Mouse (Mus musculus) liver, embryonic 16.5 days (tissue): ENCODE results near the gene Hip1r. TPM values are rescaled to one million over a fixed set of nuclear protein-coding genes. Genes with fewer than 3 reads are reported as not detected.

Experiments used
- ATAC-seq: fragments of 200-750 bp; cut with Nextera tagmentation; 2 replicates; pipeline ENCODE4 v1.8.0; 2017; ENCODE audit warnings: low read depth, mild to moderate bottlenecking, moderate number of reproducible peaks, moderate library complexity
- H3K27ac ChIP-seq: fragments of 300-500 bp; sonication (generic); 2 replicates; pipeline ENCODE4 v1.5.1; 2014; ENCODE audit warnings: mild to moderate bottlenecking, low read length
- H3K27me3 ChIP-seq: fragments of 300-500 bp; sonication (generic); 2 replicates; pipeline ENCODE4 v1.6.1; 2014; ENCODE audit warnings: low read depth, low read length, mixed read lengths; ENCODE audit not compliant: control insufficient read depth, insufficient read depth
- H3K36me3 ChIP-seq: fragments of 300-500 bp; sonication (generic); 2 replicates; pipeline ENCODE4 v1.6.1; 2014; ENCODE audit warnings: mild to moderate bottlenecking; ENCODE audit not compliant: control insufficient read depth, insufficient read depth
- H3K4me1 ChIP-seq: fragments of 300-500 bp; sonication (generic); 2 replicates; pipeline ENCODE4 v1.6.1; 2014; ENCODE audit warnings: low read depth, low read length, mixed read lengths; ENCODE audit not compliant: control insufficient read depth
- H3K4me2 ChIP-seq: fragments of 300-500 bp; sonication (generic); 2 replicates; pipeline ENCODE4 v1.6.1; 2014; ENCODE audit warnings: low read depth, low read length, mixed read lengths
- H3K4me3 ChIP-seq: fragments of 300-500 bp; sonication (generic); 2 replicates; pipeline ENCODE4 v1.5.1; 2014; ENCODE audit warnings: low read depth, mild to moderate bottlenecking, low read length
- H3K9ac ChIP-seq: fragments of 300-500 bp; sonication (generic); 2 replicates; pipeline ENCODE4 v1.6.1; 2014; ENCODE audit warnings: low read depth, low read length
- H3K9me3 ChIP-seq: fragments of 300-500 bp; sonication (generic); replicated peaks from 2 replicates; pipeline ENCODE4 v1.6.1; 2016; ENCODE audit warnings: low read length; ENCODE audit not compliant: control insufficient read depth
- WGBS: fragments of 180-500 bp; shearing (Covaris S2); extraction: QIAGEN DNeasy Blood & Tissue Kit; methylation state at CpG from one replicate; pipeline ENCODE4 v1.1.7; 2014; ENCODE audit not compliant: insufficient replicate concordance; 5-methylcytosine and 5-hydroxymethylcytosine counted together
- polyA plus RNA-seq: library from polyadenylated mRNA; unstranded; fragments of >200 nt; fragmentation: Nextera tagmentation; extraction: Ambion mirVana; gene quantifications from 2 replicates; pipeline ENCODE4 v1.2.1, GENCODE M21; 2015

Hip1r gene
- polyA plus RNA-seq, 1 experiment from 2014 or later: 16.3 TPM

DNA sequence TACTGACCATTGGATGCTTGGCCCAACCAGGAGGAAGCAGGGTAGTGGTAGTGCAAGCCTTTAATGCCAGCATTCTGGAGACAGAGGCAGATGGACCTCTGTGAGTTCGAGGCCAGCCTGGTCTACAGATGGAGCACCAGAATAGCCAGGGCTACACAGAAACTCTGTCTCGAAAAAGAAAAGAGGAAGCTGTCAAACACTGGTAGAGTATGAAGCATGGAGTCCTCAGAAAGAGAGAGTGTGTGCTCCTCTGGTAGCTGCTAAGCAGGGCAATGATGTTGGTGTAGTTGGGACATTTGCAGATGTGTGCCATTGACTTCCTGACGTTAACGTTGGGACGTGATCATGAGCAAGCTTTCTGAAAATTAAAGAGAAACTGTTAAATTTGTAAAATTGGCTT, 34.9 kb upstream of the Hip1r start:
- H3K27me3 ChIP-seq: no peaks in the 10 kb centered on the region
- no peak for ATAC-seq
- 37% methylated on average over 5 of the region's 5 CpGs for WGBS

DNA sequence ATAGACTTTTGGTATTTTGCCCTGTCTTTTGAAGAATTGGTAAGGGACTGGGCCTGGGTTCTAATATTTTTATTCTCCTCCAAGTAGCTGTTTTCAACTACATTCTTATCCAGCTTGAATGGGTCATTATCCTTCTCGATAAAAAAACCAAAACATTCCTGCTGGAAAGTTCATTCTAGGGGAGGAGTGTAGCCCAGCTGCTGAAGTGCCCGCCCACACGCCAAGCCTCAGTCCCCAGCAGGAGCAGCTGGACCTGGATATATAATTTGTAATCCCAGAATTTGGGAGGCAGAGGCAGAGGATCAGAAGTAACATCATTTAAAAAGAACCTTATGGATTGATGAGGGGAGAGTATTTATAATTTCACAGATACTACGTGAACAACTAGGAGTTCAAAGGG, 26.9 kb upstream of the Hip1r start:
- no peaks in the 10 kb centered on the region for H3K36me3 ChIP-seq
- no peak overlapping the region for H3K4me3 ChIP-seq
- ATAC-seq: no peak
- no peak overlapping the region for H3K4me2 ChIP-seq
- no peaks in the 10 kb centered on the region for H3K9me3 ChIP-seq
- 76% methylated on average over 4 of the region's 4 CpGs for WGBS
- no peak overlapping the region for H3K9ac ChIP-seq
- no peaks in the 10 kb centered on the region for H3K27me3 ChIP-seq
- H3K27ac ChIP-seq: no peak overlapping the region
- H3K4me1 ChIP-seq: no peaks in the 10 kb centered on the region; the same call in 1 of the 2 replicates

More for the DNA sequence above, 34.9 kb upstream of the Hip1r start:
- Histone ChIP-seq H3K4me2 (no peak overlapping the region), H3K9ac (no peak overlapping the region), H3K4me1 (peaks cover 6% of the 10 kb centered on the region), H3K9me3 (no peaks in the 10 kb centered on the region), H3K36me3 (no peaks in the 10 kb centered on the region), H3K27ac (no peak overlapping the region), H3K4me3 (no peak overlapping the region)

DNA sequence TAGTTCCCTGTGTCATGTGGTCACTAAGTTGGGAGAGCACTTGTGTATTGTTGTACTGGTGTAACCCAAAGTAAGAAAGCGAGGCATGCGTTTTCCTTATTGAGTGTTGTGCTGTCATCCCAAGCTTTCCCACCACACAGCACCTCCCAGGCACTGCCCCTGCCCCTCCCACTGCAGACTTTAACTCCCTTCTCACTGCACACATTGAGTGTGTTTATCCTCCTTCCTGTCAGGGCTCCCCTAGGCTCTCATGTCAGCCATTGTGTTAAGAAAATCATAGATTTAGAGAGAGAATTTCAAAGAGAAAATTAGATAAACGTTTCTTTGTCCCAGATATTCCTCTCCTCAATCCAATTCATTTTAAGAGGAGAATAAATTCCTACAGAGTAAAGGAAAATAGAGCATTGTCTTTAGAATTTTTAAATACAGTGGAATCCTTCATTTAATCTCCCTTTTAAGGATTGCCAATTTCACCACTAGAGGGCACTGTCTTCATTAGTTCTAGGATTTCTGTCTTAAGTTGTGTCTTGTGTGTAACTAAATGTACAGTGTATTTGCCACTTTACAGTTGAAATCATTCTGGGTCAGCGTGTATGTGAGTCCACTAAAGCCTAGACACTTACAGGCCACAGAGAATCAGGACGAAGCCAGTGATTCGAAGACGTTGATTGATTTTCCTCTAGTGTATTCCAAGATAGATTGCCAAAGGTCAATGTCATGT, 26.2 kb upstream of the Hip1r start:
- no peak overlapping the region for H3K4me2 ChIP-seq
- H3K36me3 ChIP-seq: no peaks in the 10 kb centered on the region
- H3K9me3 ChIP-seq: no peaks in the 10 kb centered on the region
- no peaks in the 10 kb centered on the region for H3K27me3 ChIP-seq
- no peaks in the 10 kb centered on the region; the same call in 1 of the 2 replicates for H3K4me1 ChIP-seq
- no peak overlapping the region for H3K9ac ChIP-seq
- no peak overlapping the region for H3K4me3 ChIP-seq
- no peak overlapping the region for H3K27ac ChIP-seq
- ATAC-seq: no peak
- 48% methylated on average over 7 of the region's 7 CpGs for WGBS

DNA sequence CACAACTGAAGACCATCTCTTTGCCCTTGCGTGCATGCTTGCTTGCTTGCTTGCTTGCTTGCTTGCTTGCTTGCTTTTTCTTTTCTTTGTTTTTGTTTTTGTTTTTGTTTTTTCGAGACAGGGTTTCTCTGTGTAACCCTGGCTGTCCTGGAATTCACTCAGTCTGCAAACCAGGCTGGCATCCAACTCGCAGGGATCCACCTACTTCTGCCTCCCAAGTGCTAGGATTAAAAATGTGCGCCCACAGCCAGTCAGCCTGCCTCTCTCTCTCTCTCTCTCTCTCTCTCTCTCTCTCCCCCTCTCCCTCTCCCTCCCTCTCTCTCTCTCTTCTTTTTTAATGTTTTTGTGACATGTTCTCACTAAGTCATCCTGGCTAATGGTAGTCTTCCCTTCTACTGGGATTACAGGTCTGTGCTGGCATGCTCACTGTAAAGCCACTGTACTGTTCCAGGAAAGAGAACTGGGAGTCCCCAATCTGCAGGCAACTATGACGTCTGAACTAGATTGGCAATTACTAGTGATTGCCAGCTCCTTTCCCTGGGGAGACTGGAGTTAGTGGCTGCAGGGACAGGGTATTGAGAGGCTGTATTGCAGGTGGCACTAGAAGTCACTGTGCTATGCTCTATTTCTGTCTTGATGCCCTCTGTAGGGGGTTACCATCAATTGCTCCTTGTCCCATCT, 20.9 kb upstream of the Hip1r start:
- H3K36me3 ChIP-seq: no peaks in the 10 kb centered on the region

DNA sequence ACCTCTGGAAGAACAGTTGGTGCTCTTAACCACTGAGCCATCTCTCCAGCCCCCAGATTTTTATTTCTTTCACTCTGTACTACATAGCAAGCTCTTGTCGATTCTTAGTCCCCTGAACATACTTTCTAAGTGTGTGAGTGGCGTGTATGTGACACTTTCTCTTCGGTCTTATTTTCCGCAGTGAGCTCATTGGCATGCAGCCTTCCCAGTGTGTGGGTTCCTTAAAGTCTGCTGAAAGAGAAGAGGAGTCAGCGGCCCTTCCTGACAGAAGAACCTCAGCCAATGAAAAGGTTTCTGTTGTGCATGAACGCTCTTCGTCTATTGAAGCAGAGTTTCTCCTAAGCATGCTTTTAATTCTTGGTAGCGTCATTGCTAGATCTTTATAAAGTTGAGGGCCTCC, 16.2 kb upstream of the Hip1r start:
- no peak for ATAC-seq
- no peak overlapping the region for H3K4me3 ChIP-seq
- no peaks in the 10 kb centered on the region for H3K27me3 ChIP-seq
- H3K27ac ChIP-seq: no peak overlapping the region
- H3K4me1 ChIP-seq: no peaks in the 10 kb centered on the region; the same call in 1 of the 2 replicates
- no peak overlapping the region for H3K9ac ChIP-seq
- WGBS: 76% methylated on average over 8 of the region's 8 CpGs
- H3K36me3 ChIP-seq: no peaks in the 10 kb centered on the region
- H3K4me2 ChIP-seq: no peak overlapping the region
- no peaks in the 10 kb centered on the region for H3K9me3 ChIP-seq

More for the DNA sequence above, 20.9 kb upstream of the Hip1r start:
- WGBS: 58% methylated on average over 5 of the region's 5 CpGs
- no peak overlapping the region for H3K9ac ChIP-seq
- no peak overlapping the region for H3K27ac ChIP-seq
- H3K9me3 ChIP-seq: no peaks in the 10 kb centered on the region
- ATAC-seq: no peak
- H3K4me3 ChIP-seq: no peak overlapping the region
- no peak overlapping the region for H3K4me2 ChIP-seq
- H3K27me3 ChIP-seq: no peaks in the 10 kb centered on the region
- H3K4me1 ChIP-seq: no peaks in the 10 kb centered on the region; the same call in none of the 2 replicates

- no peak overlapping the region for H3K4me2 ChIP-seq
- H3K4me1 ChIP-seq: no peaks in the 10 kb centered on the region; the same call in 1 of the 2 replicates
- no peak overlapping the region for H3K4me3 ChIP-seq
- H3K9ac ChIP-seq: no peak overlapping the region
- no peak overlapping the region for H3K27ac ChIP-seq
- no peak for ATAC-seq
- no peaks in the 10 kb centered on the region for H3K36me3 ChIP-seq
- 68% methylated on average over 3 of the region's 3 CpGs for WGBS
- no peaks in the 10 kb centered on the region for H3K27me3 ChIP-seq
- no peaks in the 10 kb centered on the region for H3K9me3 ChIP-seq
These were observed 14.4 kb upstream of the Hip1r start for GRCm38 (mm10) chr5:123959018-123959417.

DNA sequence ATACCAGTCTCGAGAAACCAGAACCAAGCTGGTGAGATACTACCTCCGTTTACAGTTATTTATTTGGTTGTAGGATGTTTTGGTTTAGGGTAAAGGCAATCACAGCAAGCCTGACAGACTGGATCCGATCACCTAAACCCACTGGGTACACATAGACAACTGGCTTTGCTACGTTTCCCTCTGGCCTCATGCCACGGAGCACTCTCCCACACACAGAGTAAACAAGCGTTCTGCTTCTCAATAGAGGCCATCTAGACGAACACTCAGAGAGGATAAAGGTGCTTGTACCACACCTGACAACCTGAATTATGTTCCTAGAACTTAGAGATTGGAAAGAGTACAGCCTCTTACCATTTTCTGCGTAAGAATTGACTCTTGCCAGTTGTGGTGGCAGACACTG, 13.3 kb upstream of the Hip1r start:
- no peak overlapping the region for H3K4me3 ChIP-seq
- no peaks in the 10 kb centered on the region for H3K27me3 ChIP-seq
- 57% methylated on average over 8 of the region's 8 CpGs for WGBS
- no peaks in the 10 kb centered on the region for H3K36me3 ChIP-seq
- H3K4me2 ChIP-seq: no peak overlapping the region
- H3K9ac ChIP-seq: no peak overlapping the region
- H3K27ac ChIP-seq: no peak overlapping the region
- H3K9me3 ChIP-seq: no peaks in the 10 kb centered on the region
- peaks cover 4% of the 10 kb centered on the region; the same call in 1 of the 2 replicates for H3K4me1 ChIP-seq
- peak; percentile 61; the same call in 1 of the 2 replicates for ATAC-seq

DNA sequence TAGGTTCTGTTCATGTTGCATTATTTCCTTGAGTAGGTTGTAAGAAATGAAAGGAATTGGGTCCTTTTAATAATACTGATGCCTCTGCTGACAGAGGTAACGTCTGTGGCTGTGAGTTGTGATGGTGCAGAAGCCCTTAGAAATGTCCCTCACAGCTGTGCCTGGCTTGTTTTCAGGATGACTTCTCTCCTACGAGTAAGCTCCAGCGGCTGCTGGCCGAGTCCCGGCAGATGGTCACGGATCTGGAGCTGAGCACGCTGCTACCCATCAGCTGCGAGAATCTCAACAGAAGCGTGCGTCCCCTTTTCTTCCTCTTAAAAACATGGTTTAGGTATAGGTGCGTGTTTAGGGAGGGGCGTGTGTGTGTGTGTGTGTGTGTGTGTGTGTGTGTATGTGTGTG, 12.4 kb upstream of the Hip1r start:
- Histone ChIP-seq H3K4me3 (no peak overlapping the region), H3K27ac (no peak overlapping the region), H3K4me2 (no peak overlapping the region), H3K4me1 (peaks cover 6% of the 10 kb centered on the region; the same call in 1 of the 2 replicates), H3K27me3 (no peaks in the 10 kb centered on the region), H3K9me3 (no peaks in the 10 kb centered on the region), H3K36me3 (no peaks in the 10 kb centered on the region), H3K9ac (no peak overlapping the region)
- 83% methylated on average over 12 of the region's 12 CpGs for WGBS
- ATAC-seq: no peak

DNA sequence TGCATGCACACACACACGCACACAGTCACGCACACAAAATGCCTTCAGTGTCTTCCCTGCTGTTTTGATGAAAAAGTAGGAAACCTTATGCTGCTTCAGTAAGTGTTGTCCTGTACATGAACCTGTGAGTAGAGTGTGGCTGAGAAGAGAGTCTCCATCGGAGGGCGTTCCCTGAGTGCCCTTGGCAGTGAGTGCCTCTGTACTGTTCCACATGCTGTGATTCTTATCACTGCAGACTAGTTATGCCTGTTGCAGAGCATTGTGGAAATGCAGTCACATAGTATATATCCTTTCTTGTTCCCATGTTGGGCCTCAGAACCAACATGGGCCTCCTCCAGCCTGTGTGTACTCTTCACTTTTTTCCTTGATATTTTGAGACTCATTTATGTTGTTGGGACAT, 9.2 kb upstream of the Hip1r start:
- no peak overlapping the region for H3K9ac ChIP-seq
- H3K4me2 ChIP-seq: no peak overlapping the region
- H3K9me3 ChIP-seq: no peaks in the 10 kb centered on the region
- no peak overlapping the region for H3K4me3 ChIP-seq
- ATAC-seq: no peak
- WGBS: 78% methylated on average over 4 of the region's 4 CpGs
- H3K36me3 ChIP-seq: no peaks in the 10 kb centered on the region
- H3K4me1 ChIP-seq: peaks cover 6% of the 10 kb centered on the region; the same call in 1 of the 2 replicates
- no peak overlapping the region for H3K27ac ChIP-seq
- no peaks in the 10 kb centered on the region for H3K27me3 ChIP-seq
